Mouse (Mus musculus): ENCODE results near the gene Ntn4. TPM values are rescaled to one million over a fixed set of nuclear protein-coding genes. Genes with fewer than 3 reads are reported as not detected.

The Ntn4 gene
- total and polyA plus RNA-seq, 3 experiments, result 0.16 to 41.5 TPM; not detected in 1

GRCm38 (mm10) chr10:93614850-93615249 lies 25.6 kb upstream of the Ntn4 start:
- TF ChIP-seq POLR2AphosphoS5 (IDR thresholded peaks at IDR 0.05; ENCODE audit: insufficient replicate concordance, low read depth, low read length) (no peak), CTCF (IDR thresholded peaks at IDR 0.05; ENCODE audit: low read depth, low read length) (no peak), GATA1 (IDR thresholded peaks at IDR 0.05; ENCODE audit: borderline replicate concordance, low read length) (no peak), TAL1 (conservative IDR thresholded peaks at IDR 0.05; ENCODE audit: low read depth, low read length) (no peak), GATA2 (IDR thresholded peaks at IDR 0.05; ENCODE audit: borderline replicate concordance, low read depth, low read length) (no peak)
- Histone ChIP-seq H3K4me1 (ENCODE audit: insufficient read depth, low read depth, low read length) (no peaks in the 10 kb centered on the region), H3K9me3 (replicated peaks) (no peaks in the 10 kb centered on the region), H3K27me3 (ENCODE audit: insufficient read depth, low read length) (no peaks in the 10 kb centered on the region), H3K36me3 (replicated peaks) (no peaks in the 10 kb centered on the region), H3K4me3 (ENCODE audit: low read depth, low read length) (no peak overlapping the region)
- DNase-seq (ENCODE audit: low spot score) (no peak), ATAC-seq (ENCODE audit: extremely low read depth, insufficient number of reproducible peaks, low FRiP score, poor library complexity, severe bottlenecking) (no peak)

GRCm38 (mm10) chr10:93620438-93621179 lies 19.9 kb upstream of the Ntn4 start:
- no peak for TF ChIP-seq POLR2AphosphoS5 (IDR thresholded peaks at IDR 0.05; ENCODE audit: insufficient replicate concordance, low read depth, low read length)
- TF ChIP-seq GATA2 (IDR thresholded peaks at IDR 0.05; ENCODE audit: borderline replicate concordance, low read depth, low read length), result no peak
- no peak for TF ChIP-seq GATA1 (IDR thresholded peaks at IDR 0.05; ENCODE audit: borderline replicate concordance, low read length)
- no peak for TF ChIP-seq TAL1 (conservative IDR thresholded peaks at IDR 0.05; ENCODE audit: low read depth, low read length)
- no peak for TF ChIP-seq CTCF (IDR thresholded peaks at IDR 0.05; ENCODE audit: low read depth, low read length)
- no peak for DNase-seq (ENCODE audit: low spot score)
- no peaks in the 10 kb centered on the region for H3K36me3 ChIP-seq (replicated peaks)
- no peaks in the 10 kb centered on the region for H3K9me3 ChIP-seq (replicated peaks)
- no peaks in the 10 kb centered on the region for H3K27me3 ChIP-seq (ENCODE audit: insufficient read depth, low read length)
- ATAC-seq (ENCODE audit: extremely low read depth, insufficient number of reproducible peaks, low FRiP score, poor library complexity, severe bottlenecking), result no peak
- no peak overlapping the region for H3K4me3 ChIP-seq (ENCODE audit: low read depth, low read length)
- H3K4me1 ChIP-seq (ENCODE audit: insufficient read depth, low read depth, low read length), result no peaks in the 10 kb centered on the region

- no peak for ATAC-seq (ENCODE audit: extremely low read depth, insufficient number of reproducible peaks, low FRiP score, poor library complexity, severe bottlenecking)
- no peak for DNase-seq (ENCODE audit: low spot score)
- Histone ChIP-seq H3K4me3 (ENCODE audit: low read depth, low read length) (no peak overlapping the region), H3K9me3 (replicated peaks) (no peaks in the 10 kb centered on the region), H3K4me1 (ENCODE audit: insufficient read depth, low read depth, low read length) (no peaks in the 10 kb centered on the region), H3K27me3 (ENCODE audit: insufficient read depth, low read length) (no peaks in the 10 kb centered on the region), H3K36me3 (replicated peaks) (no peaks in the 10 kb centered on the region)
- TF ChIP-seq GATA1 (IDR thresholded peaks at IDR 0.05; ENCODE audit: borderline replicate concordance, low read length) (no peak), POLR2AphosphoS5 (IDR thresholded peaks at IDR 0.05; ENCODE audit: insufficient replicate concordance, low read depth, low read length) (no peak), GATA2 (IDR thresholded peaks at IDR 0.05; ENCODE audit: borderline replicate concordance, low read depth, low read length) (no peak), TAL1 (conservative IDR thresholded peaks at IDR 0.05; ENCODE audit: low read depth, low read length) (no peak), CTCF (IDR thresholded peaks at IDR 0.05; ENCODE audit: low read depth, low read length) (no peak)
These were observed 16.8 kb upstream of the Ntn4 start for GRCm38 (mm10) chr10:93623725-93624124.

- TF ChIP-seq CTCF (IDR thresholded peaks at IDR 0.05; ENCODE audit: low read depth, low read length) (no peak), GATA2 (IDR thresholded peaks at IDR 0.05; ENCODE audit: borderline replicate concordance, low read depth, low read length) (no peak), TAL1 (conservative IDR thresholded peaks at IDR 0.05; ENCODE audit: low read depth, low read length) (no peak), GATA1 (IDR thresholded peaks at IDR 0.05; ENCODE audit: borderline replicate concordance, low read length) (no peak), POLR2AphosphoS5 (IDR thresholded peaks at IDR 0.05; ENCODE audit: insufficient replicate concordance, low read depth, low read length) (no peak)
- H3K9me3 ChIP-seq (replicated peaks), result no peaks in the 10 kb centered on the region
- H3K4me1 ChIP-seq (ENCODE audit: insufficient read depth, low read depth, low read length), result no peaks in the 10 kb centered on the region
- DNase-seq (ENCODE audit: low spot score), result no peak
- no peaks in the 10 kb centered on the region for H3K27me3 ChIP-seq (ENCODE audit: insufficient read depth, low read length)
- no peak overlapping the region for H3K4me3 ChIP-seq (ENCODE audit: low read depth, low read length)
- ATAC-seq (ENCODE audit: extremely low read depth, insufficient number of reproducible peaks, low FRiP score, poor library complexity, severe bottlenecking), result no peak
- H3K36me3 ChIP-seq (replicated peaks), result no peaks in the 10 kb centered on the region
These were observed 16.3 kb upstream of the Ntn4 start for GRCm38 (mm10) chr10:93624151-93624550.

GRCm38 (mm10) chr10:93630310-93630709 lies 10.2 kb upstream of the Ntn4 start:
- H3K36me3 ChIP-seq (replicated peaks), result no peaks in the 10 kb centered on the region
- TF ChIP-seq CTCF (IDR thresholded peaks at IDR 0.05; ENCODE audit: low read depth, low read length), result no peak
- no peak for TF ChIP-seq GATA2 (IDR thresholded peaks at IDR 0.05; ENCODE audit: borderline replicate concordance, low read depth, low read length)
- TF ChIP-seq POLR2AphosphoS5 (IDR thresholded peaks at IDR 0.05; ENCODE audit: insufficient replicate concordance, low read depth, low read length), result no peak
- TF ChIP-seq TAL1 (conservative IDR thresholded peaks at IDR 0.05; ENCODE audit: low read depth, low read length), result no peak
- TF ChIP-seq GATA1 (IDR thresholded peaks at IDR 0.05; ENCODE audit: borderline replicate concordance, low read length), result no peak

GRCm38 (mm10) chr10:93632086-93632485 lies 8.4 kb upstream of the Ntn4 start:
- H3K9me3 ChIP-seq (replicated peaks), result no peaks in the 10 kb centered on the region
- no peaks in the 10 kb centered on the region for H3K4me1 ChIP-seq (ENCODE audit: insufficient read depth, low read depth, low read length)
- no peak for DNase-seq (ENCODE audit: low spot score)
- H3K36me3 ChIP-seq (replicated peaks), result no peaks in the 10 kb centered on the region
- ATAC-seq (ENCODE audit: extremely low read depth, insufficient number of reproducible peaks, low FRiP score, poor library complexity, severe bottlenecking), result no peak
- H3K27me3 ChIP-seq (ENCODE audit: insufficient read depth, low read length), result 0 out of 2 replicates have a peak, but pooled peaks cover 2% of the 10 kb centered on the region
- no peak for TF ChIP-seq POLR2AphosphoS5 (IDR thresholded peaks at IDR 0.05; ENCODE audit: insufficient replicate concordance, low read depth, low read length)
- TF ChIP-seq CTCF (IDR thresholded peaks at IDR 0.05; ENCODE audit: low read depth, low read length), result no peak
- no peak for TF ChIP-seq GATA2 (IDR thresholded peaks at IDR 0.05; ENCODE audit: borderline replicate concordance, low read depth, low read length)
- TF ChIP-seq GATA1 (IDR thresholded peaks at IDR 0.05; ENCODE audit: borderline replicate concordance, low read length), result no peak
- no peak for TF ChIP-seq TAL1 (conservative IDR thresholded peaks at IDR 0.05; ENCODE audit: low read depth, low read length)
- H3K4me3 ChIP-seq (ENCODE audit: low read depth, low read length), result no peak overlapping the region

More at GRCm38 (mm10) chr10:93630310-93630709, 10.2 kb upstream of the Ntn4 start:
- ATAC-seq (ENCODE audit: extremely low read depth, insufficient number of reproducible peaks, low FRiP score, poor library complexity, severe bottlenecking) (no peak), DNase-seq (ENCODE audit: low spot score) (no peak)
- Histone ChIP-seq H3K4me3 (ENCODE audit: low read depth, low read length) (no peak overlapping the region), H3K9me3 (replicated peaks) (no peaks in the 10 kb centered on the region), H3K27me3 (ENCODE audit: insufficient read depth, low read length) (0 out of 2 replicates have a peak, but pooled peaks cover 2% of the 10 kb centered on the region), H3K4me1 (ENCODE audit: insufficient read depth, low read depth, low read length) (no peaks in the 10 kb centered on the region)
